Mouse (Mus musculus) left cerebral cortex, adult 8-10 months (tissue): ENCODE measurements around the gene Ccl27b. TPM values are rescaled to one million over a fixed set of nuclear protein-coding genes. Genes with fewer than 3 reads are reported as not detected.
"Not testable (repeated sequence)": the region's sequence is repeated elsewhere in the genome, so short reads cannot be mapped to it uniquely, and the experiment has no call there.

Source experiments
- DNase-seq, 2 experiments: peaks; one replicate each; pipeline ENCODE4 v3.0.0; 2022; ENCODE audit warnings: low spot score in 2 of 2
- total RNA-seq, 4 experiments: library from RNA; stranded (reverse); gene quantifications; 2 replicates each; pipeline ENCODE4 v1.2.4; 2022

Ccl27b gene
- 1 to 10 TPM; 2.5 to 5.8 (median 3.6) TPM for total RNA-seq

DNA sequence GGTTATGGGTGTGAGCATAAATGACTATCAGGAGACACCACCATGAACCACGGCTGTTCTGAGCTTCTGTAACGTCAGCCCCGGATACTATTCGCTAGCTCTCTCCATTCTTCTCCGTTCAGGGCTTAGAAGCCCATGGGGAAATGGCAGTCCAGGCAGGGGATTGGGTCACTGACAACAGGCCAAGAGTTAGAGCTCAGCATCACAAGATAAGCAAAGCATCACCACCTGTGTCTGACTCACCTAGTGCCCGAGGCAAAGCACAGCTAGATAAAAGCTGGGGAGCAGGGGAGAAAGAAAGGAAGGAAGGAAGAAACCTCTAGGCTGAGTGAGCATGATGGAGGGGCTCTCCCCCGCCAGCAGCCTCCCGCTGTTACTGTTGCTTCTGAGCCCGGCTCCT is at the start of gene Ccl27b:
Gene Ccl27b, plus strand, starts transcription at position 301 of the 400 bp plus-strand sequence.
- DNase-seq: not testable (repeated sequence)

DNA sequence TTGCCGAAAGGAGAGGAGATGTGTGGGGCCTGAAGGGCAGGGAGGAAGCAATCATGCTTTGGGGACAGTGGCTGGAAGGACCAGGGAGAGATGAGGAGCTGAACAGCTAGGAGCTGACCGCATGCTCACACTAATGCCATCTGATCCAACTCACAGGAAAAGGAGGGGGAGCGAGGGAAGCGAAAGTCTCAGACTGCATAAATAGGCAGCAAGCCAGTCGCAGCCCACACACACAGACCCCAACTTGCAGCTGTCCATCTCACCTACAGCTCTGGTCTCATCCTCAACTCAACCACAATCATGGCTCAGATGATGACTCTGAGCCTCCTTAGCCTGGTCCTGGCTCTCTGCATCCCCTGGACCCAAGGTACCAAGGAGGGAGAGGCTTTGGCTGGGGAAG is 43.2 kb upstream of the Ccl27b start, which contains the start of gene Gm10591:
Gene Gm10591, plus strand, starts transcription at position 301 of the 400 bp plus-strand sequence.
- DNase-seq: not testable (repeated sequence)

DNA sequence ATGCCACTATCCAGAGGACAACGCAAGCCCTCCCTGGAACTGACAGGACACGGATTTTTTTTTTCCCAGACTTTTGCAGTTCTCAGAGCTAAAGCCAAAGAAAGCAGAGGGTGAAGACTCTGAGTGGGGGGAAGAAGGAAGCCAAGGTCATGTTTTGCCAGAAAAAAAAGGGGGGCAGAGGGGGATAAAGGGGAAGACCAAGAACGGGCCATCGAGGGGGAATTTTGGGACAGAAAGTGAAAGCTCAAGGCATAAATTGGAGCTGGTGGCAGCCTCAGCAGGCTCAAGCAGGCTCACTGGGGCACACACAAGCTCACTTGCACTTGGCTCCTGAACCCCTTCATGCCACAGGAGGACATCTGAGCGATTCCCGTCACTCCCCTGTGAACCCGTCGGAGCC is 25.6 kb upstream of the Ccl27b start, which contains the start of gene Gm2564:
Gene Gm2564, plus strand, starts transcription at position 301 of the 400 bp plus-strand sequence.
- not testable (repeated sequence) for DNase-seq

DNA sequence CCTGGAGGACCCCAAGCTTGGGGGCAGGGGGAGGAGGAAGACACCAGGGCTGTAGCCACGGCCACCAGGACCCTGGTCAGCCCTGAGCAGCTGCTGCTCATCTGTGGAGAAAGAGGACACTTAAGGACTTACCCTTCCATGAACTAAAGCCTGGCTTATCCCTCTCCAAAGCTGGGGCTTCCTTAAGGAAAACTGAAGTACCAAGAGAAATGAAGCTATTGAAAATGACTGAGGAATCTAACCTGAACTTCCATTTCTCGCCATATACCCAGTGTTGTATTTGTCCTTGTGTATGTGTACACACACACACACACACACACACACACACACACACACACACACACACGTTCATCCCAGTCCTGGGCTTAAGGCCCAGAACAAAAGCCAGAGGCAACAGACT is 6.7 kb downstream of the Ccl27b start, which contains the start of gene Il11ra2:
Gene Il11ra2, minus strand, starts transcription at position 101 of the 400 bp plus-strand sequence.
- DNase-seq: not testable (repeated sequence)

DNA sequence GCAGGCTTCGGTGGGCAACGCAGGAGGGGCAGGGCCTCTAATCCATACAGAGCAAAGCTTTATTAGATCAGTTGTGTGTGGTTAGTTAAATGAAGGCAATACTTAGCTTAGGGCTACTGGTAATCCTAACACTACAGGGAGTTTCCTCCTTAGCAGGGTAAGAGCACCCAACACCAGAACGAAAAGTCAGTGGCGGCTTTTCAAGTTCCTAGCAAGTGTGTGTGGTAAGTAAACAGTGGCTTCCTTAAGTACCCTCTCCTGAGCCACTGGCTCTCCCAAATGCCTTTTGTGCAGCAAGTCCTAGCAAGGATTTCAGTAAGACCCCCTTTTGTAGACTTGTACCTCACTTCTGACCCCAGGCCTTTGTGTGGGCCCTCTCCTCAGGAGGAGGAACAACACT is 20.4 kb downstream of the Ccl27b start:
- not testable (repeated sequence) for DNase-seq

DNA sequence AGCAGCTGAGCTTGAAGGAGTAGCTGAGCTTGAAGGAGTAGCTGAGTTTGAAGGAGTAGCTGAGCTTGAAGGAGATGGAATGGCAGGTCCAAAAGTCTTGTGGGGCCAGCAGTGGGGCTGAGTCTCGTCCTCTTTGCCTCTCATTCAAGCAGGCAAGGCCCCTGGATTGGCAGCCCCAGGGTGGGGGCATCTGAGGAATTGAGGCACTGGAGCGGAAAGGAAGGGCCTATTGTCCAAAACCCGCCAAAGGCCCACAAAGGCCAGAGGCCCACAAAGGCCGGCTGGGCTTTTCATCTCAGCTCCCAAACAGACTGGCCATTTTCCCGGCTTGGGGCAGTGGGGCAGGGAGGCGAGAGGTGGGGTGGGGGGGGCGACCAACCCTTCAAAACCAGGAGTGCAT is 24.3 kb downstream of the Ccl27b start:
- not testable (repeated sequence) for DNase-seq

DNA sequence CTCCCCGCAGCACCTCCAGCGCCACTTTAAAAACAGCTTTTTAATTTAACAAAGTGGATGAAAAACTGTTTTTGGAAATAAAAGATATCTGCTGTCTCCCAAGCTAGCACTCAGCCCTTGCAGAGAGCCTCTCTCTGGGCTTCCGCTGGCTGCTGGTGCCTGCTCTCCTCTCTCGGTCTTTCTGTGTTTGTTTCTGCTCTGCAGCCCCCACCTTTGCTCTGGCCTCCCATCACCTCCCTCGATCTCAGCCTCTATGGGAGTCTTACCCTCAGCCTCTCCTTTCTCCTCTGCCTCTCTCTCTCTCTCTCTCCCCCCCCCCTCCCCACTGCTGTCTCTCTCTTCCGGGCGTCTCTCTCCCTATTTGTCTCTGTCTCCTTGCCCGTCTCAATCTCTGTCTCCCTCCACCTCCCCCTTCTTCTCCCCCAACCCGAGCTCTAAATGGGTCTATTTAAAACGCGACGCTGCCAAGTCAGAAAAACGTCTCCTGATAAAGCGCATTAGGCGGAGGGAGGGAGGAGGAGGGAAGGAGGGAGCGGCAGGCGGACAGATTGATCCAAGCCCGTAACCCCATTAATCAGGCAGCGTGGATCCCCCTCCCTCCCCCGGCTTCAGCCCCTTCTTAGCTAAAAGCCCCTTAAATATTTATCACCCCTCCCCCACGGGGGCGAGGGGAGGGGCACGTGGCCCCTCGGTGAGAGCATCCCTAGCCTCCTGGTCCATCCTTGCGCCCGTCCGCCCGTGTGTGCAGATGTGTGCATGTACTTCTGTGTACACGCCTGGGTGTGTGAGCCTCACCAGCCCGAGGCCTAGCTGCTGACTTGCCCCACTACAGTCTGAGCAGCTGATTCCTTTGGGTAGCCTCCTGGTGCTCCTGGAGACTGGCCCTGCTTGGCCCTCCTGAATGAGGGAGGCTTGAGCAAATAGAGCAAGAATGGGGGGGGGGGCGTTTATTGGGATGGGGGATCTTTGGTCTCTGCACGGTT is 25.6 kb downstream of the Ccl27b start:
- DNase-seq: not testable (repeated sequence)

DNA sequence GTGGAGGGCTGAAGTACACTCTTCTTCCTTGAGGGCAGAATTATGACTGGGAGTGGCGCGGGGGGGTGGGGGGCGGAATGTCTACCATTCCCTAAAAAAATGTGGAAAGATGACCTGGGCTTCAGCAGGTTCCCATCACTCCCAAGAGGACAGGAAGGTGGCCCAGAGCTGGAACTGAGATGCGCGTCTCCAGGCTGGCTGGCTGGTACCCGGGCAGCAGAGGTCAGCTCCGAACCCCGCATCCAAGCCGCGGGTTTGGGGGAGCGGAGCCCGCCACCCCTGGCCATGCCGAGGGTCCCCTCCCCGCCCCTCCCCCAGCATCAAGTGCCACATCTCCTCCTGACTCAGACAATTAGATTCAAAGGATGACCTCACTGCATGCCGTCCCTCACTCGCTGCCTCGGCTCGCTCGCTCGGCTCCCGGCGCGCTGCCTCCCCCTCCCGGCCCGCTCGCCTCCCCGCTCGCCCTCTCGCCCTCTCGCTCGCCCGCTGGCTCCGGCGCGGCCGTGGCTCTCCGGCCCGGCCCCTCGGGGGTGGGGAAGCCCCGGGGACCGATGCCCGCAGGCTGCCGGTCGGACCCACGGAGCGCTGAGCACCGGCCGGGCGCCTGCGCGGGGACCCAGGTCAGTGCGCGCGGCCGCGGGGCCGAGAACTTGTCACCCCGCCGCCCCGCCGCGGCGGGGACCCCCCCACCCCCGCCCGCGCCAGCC is 26.6 kb downstream of the Ccl27b start:
- DNase-seq: not testable (repeated sequence)

DNA sequence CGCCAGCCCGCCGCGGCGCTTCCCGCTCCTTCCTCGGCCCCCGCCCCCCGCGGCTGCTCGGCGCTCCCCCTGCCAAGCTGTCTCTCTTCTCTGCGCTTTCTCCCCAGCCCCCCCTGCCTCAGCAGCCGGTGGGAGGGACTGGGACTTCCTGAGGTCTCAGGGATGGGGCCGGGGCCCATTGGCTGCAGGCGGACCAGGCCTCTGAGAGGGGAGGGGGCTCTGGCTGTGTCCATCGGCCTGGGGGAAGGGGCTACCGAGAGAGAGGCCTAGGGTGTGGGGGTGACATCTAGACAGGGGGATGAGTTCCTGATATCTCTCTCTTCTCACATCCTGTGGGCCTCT is 27.1 kb downstream of the Ccl27b start:
- DNase-seq: not testable (repeated sequence)

Other genes with a start within 250 kb of the Ccl27b start
- gene Gm21586, start 215.9 kb upstream of the Ccl27b start, total RNA-seq: not detected
- gene Gm2163, start 188.5 kb upstream of the Ccl27b start, total RNA-seq: 1 to 10 TPM; 4.9 to 8.7 (median 6.8) TPM
- 1 to 10 TPM in 1 of 4 experiments, not detected in 3; 2.3 TPM for gene Fam205a2, start 127.1 kb upstream of the Ccl27b start, total RNA-seq
- gene Gm10591, start 43.1 kb upstream of the Ccl27b start, total RNA-seq: not detected
- gene Gm2564, start 25.5 kb upstream of the Ccl27b start, total RNA-seq: 10 to 100 TPM; 12.8 to 17.7 (median 15.2) TPM
- gene Il11ra2, start 6.6 kb downstream of the Ccl27b start, total RNA-seq: under 1 TPM in 1 of 4 experiments, not detected in 3; 0.30 TPM
- gene 4930578G10Rik, start 80.3 kb downstream of the Ccl27b start, total RNA-seq: 1 to 10 TPM; 2.7 to 3.2 (median 2.9) TPM
- gene Ccl19, start 101.3 kb downstream of the Ccl27b start, total RNA-seq: under 1 TPM in 1 of 4 experiments, not detected in 3; 0.84 TPM
- not detected for gene Ccl21a, start 118.7 kb downstream of the Ccl27b start, total RNA-seq
- gene Fam205a1, start 198.6 kb downstream of the Ccl27b start, total RNA-seq: under 1 TPM in 2 of 4 experiments, not detected in 2; 0.11 to 0.14 TPM
- gene Gm12394, start 201.5 kb downstream of the Ccl27b start, total RNA-seq: 1 to 10 TPM; 1.8 to 2.2 (median 2.1) TPM
- gene Fam205c, start 219.0 kb downstream of the Ccl27b start, total RNA-seq: 1 to 10 TPM; 1.3 to 2.4 (median 1.7) TPM